Mouse (Mus musculus): ENCODE results near the gene Gm5134.
"Not testable (repeated sequence)": the region's sequence is repeated elsewhere in the genome, so short reads cannot be mapped to it uniquely, and the experiment has no call there.

The Gm5134 gene

DNA sequence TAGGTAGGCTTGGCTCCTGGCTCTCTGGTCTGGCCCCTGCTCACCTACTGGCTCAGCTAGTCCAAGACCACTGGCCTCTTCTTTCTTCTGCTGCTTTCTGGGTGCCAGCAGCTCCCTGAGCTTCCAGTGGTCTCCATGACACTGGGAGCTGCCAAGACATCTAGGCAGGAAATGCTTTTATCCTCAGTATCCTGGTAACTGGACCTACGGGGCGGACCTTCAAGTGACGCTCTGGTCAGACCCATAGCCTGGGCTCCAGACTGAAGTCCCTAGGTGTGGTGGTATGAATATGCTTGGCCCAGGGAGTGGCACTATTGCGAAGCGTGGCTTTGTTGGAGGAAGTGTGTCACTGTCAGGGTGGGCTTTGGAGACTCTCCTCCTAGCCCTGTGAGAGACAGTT is 13.8 kb upstream of the Gm5134 start, which contains the start of gene Gm867:
Gene Gm867, minus strand, starts transcription at position 153 of the 400 bp plus-strand sequence.
- no peak for DNase-seq

GRCm38 (mm10) chr10:75941042-75941824 is 13.1 kb upstream of the Gm5134 start:
- no peak for DNase-seq

DNA sequence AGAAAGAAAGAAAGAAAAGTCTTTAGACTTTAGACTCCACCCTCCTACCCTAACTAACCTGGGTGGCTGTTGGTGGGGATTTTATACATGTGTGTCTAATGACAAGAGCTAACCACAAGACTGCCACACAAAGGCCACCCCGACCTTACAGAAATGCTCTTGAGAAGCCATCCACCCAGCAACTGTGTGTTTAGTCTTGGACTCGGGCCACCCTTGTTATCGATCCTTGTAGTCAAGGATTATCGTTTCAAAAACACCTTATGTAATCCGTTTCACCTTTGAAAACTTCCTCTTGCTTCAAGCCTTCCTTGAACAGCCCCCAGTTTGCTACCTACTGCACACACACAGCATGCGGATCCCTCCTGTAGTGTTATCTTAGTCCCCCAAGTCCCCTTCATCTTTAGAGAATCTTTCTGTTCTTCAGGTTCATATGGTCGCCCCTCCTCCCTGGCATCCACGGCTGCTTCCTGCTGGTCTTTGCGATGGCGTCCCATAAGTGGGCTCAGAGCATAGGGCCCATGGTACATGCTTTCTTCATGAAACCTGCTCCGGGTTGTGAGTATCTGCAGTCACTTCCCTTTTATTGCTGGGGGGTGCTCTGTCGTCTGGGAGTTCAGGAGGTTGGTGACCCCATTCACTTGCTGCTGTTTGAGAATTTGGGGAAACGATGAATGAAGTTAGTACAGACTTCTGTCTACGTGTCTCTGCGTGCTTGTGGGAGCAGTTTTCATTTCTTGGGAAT is 11.4 kb upstream of the Gm5134 start, which contains the start of gene Vpreb3:
Gene Vpreb3, plus strand, starts transcription at position 322 of the 742 bp plus-strand sequence.
- no peak for DNase-seq

GRCm38 (mm10) chr10:75944066-75944772 is 10.1 kb upstream of the Gm5134 start:
- DNase-seq, result no peak

GRCm38 (mm10) chr10:75945213-75945612 is 9.1 kb upstream of the Gm5134 start:
- DNase-seq, result no peak

DNA sequence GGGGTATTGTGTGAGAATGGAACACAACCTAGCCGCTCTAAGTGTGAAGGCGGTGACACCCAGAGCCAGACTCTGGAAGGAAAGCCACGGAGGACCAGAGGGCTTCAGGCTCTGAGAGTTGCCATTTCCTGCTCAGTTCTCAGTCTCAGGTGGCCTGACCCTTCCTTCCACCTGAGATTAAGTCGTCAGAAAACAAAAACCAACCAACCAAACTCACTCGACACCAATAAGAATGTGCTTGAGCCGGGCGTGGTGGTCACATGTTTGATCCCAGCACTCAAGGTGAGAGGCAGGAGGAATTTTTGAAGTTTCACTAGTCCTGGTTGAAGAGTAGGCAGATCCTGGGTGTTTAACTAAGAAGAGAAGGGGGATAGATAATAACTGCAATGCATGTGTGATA is 8.4 kb upstream of the Gm5134 start:
- DNase-seq, result no peak

- no peak for DNase-seq
These were observed 6.2 kb upstream of the Gm5134 start for GRCm38 (mm10) chr10:75948079-75948478.

GRCm38 (mm10) chr10:75949053-75950045 is 5.0 kb upstream of the Gm5134 start:
- no peak for DNase-seq

DNA sequence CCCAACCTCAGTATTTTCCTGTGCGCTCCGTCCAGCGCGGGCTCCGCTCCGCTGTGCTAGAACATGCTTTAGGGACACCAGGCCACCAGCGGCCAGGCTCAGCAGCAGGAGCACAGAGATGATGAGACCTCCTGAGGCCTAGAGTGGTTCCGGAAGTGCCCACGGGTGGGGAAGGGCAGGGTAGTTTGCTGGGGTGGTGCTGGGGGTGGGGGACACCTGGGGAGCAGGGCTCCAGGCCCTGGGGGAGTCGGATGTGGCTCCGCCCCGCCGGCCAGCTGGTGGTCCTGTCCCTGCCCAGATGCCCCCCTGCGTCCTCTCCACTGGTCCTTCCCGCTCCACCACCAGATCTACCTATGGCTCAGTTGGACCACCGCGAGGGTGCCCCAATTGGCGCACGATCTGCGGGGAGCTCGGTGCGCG is 3.5 kb upstream of the Gm5134 start:
- DNase-seq, result no peak

GRCm38 (mm10) chr10:75951424-75952050 is 2.8 kb upstream of the Gm5134 start:
- DNase-seq, result no peak

GRCm38 (mm10) chr10:75973846-75974245 is 19.5 kb downstream of the Gm5134 start:
- DNase-seq, result no peak

- DNase-seq, result no peak
These were observed 20.9 kb downstream of the Gm5134 start for GRCm38 (mm10) chr10:75975216-75975615.

DNA sequence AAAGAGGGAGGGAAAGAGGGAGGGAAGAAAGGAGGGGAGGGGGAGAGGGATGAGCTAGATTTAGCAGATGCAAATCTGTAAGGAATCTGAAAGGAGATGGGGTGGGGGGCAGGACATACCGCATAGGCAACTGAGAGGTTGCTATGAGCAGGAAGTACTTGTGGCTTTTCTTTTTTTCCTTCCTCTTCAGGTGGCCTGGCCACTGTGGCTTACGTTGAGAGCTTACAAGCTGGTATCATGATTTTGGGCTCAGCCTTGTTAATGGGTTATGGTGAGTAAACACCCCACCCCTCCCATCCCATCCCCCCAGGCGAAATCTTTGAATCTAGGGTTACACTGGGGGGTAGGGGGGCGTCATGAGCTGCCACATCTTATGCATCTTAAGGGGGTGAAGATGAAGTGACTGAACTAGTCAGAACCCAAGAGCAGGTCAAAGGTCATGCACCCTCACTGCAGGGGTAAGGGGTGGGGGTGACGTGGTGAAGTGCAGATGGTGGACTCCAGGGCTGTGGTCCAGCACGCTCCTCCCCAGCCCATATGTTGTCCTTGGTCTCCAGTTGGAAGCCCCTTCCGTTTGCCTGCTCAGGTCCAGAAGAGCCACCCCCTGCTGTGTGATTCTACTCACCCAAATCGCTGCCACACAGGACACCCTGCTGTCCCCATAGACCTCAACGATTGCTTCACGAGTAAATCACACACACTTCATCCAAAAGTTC is 24.0 kb downstream of the Gm5134 start:
- no peak for DNase-seq

GRCm38 (mm10) chr10:75978835-75979157 is 24.5 kb downstream of the Gm5134 start:
- DNase-seq, result no peak

GRCm38 (mm10) chr10:75979432-75979831 is 25.1 kb downstream of the Gm5134 start:
- no peak for DNase-seq

GRCm38 (mm10) chr10:75990430-75991042 is 36.2 kb downstream of the Gm5134 start:
- DNase-seq, result no peak

DNA sequence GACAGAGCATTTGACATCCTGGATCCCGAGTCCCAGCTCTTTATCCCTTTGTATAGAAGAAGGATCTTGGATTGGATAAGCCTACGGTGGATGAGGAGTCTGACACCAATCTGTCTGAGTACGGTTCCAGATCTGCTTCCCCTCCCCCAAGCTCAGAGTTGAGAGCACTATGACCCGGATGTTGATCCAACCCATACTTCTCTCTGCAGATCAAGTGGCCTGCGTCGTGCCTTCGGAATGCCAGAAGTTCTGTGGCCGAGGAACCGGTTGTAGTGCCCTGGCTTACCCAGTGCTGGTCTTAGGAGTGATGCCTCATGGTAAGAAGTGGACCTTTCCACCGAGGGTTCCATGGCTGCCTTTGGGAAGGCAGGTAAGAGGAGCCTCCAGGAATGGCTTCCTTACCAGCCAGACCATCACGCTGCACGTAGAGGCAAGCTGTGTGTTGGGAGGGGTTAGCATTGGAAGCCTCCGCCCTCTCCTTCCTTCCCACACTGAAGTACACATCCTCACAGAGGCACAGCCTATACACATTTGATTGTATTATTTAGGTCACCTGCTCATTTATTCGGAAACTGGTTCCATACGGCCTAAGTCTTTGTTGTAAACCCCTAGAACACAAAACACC is 39.4 kb downstream of the Gm5134 start:
- no peak for DNase-seq

GRCm38 (mm10) chr10:75994531-75995210 is 40.4 kb downstream of the Gm5134 start:
- not testable (repeated sequence) for DNase-seq

- no peak for DNase-seq
These were observed 41.1 kb downstream of the Gm5134 start for GRCm38 (mm10) chr10:75995463-75995862.

GRCm38 (mm10) chr10:75996315-75996714 is 42.0 kb downstream of the Gm5134 start:
- DNase-seq, result no peak

All from kidney, adult 11 months (tissue).